Mouse (Mus musculus): Measurements from ENCODE around the gene Cmtm8. TPM values are rescaled to one million over a fixed set of nuclear protein-coding genes. Genes with fewer than 3 reads are reported as not detected.

The Cmtm8 gene
- polyA plus RNA-seq, 1 experiment from 2014 or later: 6.1 TPM

DNA sequence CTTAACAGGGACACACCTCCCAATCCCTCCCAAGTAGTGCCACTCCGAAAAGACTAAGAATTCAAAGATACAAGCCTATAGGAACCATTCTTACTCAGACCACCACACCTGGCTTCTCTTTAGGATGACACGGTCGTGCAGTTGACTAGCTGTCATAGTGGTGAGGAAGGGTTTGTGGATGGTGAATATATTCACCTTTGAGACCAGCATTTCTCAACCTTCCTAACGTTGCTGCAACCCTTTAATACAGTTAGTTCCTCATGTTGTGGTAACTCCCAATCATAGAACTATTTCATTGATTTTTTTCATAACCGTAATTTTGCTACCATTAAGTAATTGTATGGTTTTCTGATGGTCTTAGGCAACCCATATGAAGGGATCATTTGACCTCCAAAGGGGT lies 56.8 kb downstream of the Cmtm8 start:
- Histone ChIP-seq H3K9me3 (ENCODE audit: control insufficient read depth, low read length) (no peaks in the 10 kb centered on the region), H3K36me3 (ENCODE audit: control insufficient read depth, insufficient read depth, low read length) (no peaks in the 10 kb centered on the region), H3K4me3 (replicated peaks; ENCODE audit: low read depth, low read length) (no peak overlapping the region), H3K9ac (replicated peaks; ENCODE audit: low read length) (no peak overlapping the region), H3K27ac (replicated peaks; ENCODE audit: low read depth, low read length) (no peak overlapping the region), H3K27me3 (ENCODE audit: control insufficient read depth, insufficient read depth, low read length) (no peaks in the 10 kb centered on the region; the same call in 1 of the 2 replicates), H3K4me1 (ENCODE audit: control insufficient read depth, insufficient read depth, low read length) (peaks cover 8% of the 10 kb centered on the region; the same call in 1 of the 2 replicates), H3K4me2 (ENCODE audit: low read length) (no peak overlapping the region)
- WGBS: 96% methylated on average over 5 of the region's 5 CpGs
- ATAC-seq (ENCODE audit: low FRiP score, low TSS enrichment): no peak
- no peak for DNase-seq

DNA sequence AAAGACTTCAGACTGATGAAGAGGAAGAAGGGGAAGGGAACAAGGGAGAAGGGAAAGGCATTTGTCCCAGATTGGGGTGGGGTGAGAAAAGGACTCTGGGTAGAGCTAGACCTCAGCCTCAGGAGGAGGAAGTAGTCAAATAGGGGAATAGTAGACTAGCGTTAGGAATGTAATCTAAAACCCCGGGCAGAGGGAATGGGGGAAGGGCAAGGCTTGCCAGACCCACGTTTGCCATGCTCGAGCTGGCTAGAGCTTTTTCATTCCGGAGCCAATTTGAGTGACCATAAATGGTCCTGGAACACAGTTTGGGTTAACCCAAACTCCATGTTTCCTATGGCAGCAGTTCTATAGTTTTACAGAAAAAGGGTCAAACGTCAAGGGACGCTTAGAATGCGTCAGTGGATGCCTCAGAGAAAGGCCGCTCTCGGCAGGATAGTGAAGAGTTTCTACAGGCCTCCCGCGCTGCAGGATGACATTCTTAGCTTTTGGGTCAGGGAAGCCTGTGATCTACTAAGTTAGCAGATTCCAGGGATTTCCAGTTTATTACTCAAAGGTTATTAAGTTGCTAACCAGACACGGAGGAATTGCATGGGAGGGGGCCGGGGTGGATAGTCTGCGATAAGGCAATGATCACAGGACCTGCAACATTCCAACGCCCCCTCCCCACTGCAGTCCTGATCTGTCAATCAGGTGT lies 58.4 kb downstream of the Cmtm8 start:
- H3K4me3 ChIP-seq (replicated peaks; ENCODE audit: low read depth, low read length): no peak overlapping the region
- no peaks in the 10 kb centered on the region for H3K36me3 ChIP-seq (ENCODE audit: control insufficient read depth, insufficient read depth, low read length)
- H3K4me2 ChIP-seq (ENCODE audit: low read length): no peak overlapping the region
- H3K9me3 ChIP-seq (ENCODE audit: control insufficient read depth, low read length): no peaks in the 10 kb centered on the region
- no peak overlapping the region for H3K9ac ChIP-seq (replicated peaks; ENCODE audit: low read length)
- peaks cover 4% of the 10 kb centered on the region; the same call in 1 of the 2 replicates for H3K27me3 ChIP-seq (ENCODE audit: control insufficient read depth, insufficient read depth, low read length)
- DNase-seq: peak; percentile 37
- peaks cover 13% of the 10 kb centered on the region for H3K4me1 ChIP-seq (ENCODE audit: control insufficient read depth, insufficient read depth, low read length)
- no peak overlapping the region for H3K27ac ChIP-seq (replicated peaks; ENCODE audit: low read depth, low read length)
- no peak for ATAC-seq (ENCODE audit: low FRiP score, low TSS enrichment)
- WGBS: 11% methylated on average over 16 of the region's 16 CpGs

DNA sequence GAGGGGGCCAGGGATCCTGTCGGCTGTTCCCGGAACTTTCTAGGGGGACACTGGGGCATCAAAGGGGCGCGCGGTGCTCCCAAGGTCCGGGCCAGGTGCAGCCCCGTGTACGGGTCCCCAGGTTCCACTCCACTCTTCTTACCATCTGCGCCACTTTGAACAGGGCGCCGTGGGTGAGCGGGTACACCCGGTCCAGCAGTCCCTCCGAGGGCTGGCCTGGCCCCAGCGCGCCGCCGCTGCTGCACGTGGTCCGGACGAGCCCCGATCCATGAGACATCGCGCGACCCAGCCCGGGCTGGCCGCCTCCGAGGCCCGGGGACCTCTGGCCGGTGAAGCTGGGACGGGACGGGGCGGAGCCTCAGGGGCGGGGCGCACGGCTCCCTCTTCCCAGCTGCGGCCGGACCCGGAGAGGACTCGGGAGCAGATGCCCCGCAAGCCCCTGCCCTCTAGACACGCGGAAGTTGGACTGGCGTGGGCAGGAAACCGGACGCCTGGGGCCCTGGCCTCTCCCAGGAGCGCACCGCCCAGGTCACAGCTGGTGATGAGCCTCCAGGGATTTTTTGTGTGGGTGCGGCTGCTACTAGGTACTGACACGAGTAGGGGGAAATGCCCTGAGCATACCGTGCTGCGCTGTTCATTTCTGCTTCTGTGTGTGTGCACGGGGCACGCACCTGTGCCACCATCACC lies 62.3 kb downstream of the Cmtm8 start, which contains the start of gene Cmtm7:
Cmtm7 (minus strand) TSS at position 331 of the 687 bp plus-strand sequence.
- peak; percentile 84 for ATAC-seq (ENCODE audit: low FRiP score, low TSS enrichment)
- H3K27me3 ChIP-seq (ENCODE audit: control insufficient read depth, insufficient read depth, low read length): peaks cover 4% of the 10 kb centered on the region; the same call in 1 of the 2 replicates
- peak within 1 kb of the TSS; percentile 44 for H3K4me3 ChIP-seq (replicated peaks; ENCODE audit: low read depth, low read length)
- H3K36me3 ChIP-seq (ENCODE audit: control insufficient read depth, insufficient read depth, low read length): no peaks in the 10 kb centered on the region
- peak within 1 kb of the TSS; percentile 95 for H3K4me2 ChIP-seq (ENCODE audit: low read length)
- under 1% methylated on average over 54 of the region's 54 CpGs for WGBS
- no peaks in the 10 kb centered on the region for H3K9me3 ChIP-seq (ENCODE audit: control insufficient read depth, low read length)
- H3K27ac ChIP-seq (replicated peaks; ENCODE audit: low read depth, low read length): 0 out of 2 replicates have a peak within 1 kb of the TSS, but pooled peaks have one; percentile 45
- peaks cover 18% of the 10 kb centered on the region for H3K4me1 ChIP-seq (ENCODE audit: control insufficient read depth, insufficient read depth, low read length)
- peak within 1 kb of the TSS; percentile 59 for H3K9ac ChIP-seq (replicated peaks; ENCODE audit: low read length)
- peak; percentile 65 for DNase-seq

DNA sequence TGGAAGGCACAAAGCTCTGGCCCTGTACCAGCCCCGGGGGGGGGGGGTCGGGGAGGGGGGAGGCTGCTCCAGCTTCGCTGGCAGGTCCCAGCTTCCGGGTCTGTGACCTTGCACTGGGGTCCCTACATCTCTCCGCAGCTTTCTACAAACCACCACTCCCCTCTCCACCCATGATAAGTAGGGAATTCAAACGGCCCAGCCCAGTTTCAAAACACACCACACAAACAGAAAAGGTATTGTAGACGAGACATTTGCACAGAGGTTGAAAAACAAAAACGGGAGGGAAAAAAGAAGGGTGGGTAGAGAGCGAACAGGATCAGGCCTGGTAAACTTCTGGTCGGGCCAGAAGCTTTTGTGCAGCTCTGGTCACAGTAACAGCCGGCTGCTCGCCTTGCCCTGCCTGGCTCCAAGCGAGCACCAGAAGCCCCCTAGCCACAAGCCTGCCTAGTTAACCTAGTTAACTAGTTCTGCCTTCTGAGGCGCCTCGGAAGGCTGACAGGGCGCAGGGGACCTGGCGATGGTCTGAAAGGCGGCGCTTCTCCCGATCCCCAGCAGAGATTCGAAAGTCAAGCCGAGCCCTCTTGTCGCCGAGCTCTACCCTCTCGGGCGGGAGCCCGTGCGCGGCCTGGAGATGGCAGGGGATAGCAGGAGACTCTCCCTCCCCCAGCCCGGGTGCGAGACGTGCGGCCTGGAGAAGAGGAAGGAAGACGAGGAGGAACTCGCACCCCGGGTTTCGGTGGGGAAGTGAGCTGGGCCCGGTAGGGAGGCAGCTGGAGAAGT lies 63.0 kb downstream of the Cmtm8 start:
- ATAC-seq (ENCODE audit: low FRiP score, low TSS enrichment) (0 out of 2 replicates have a peak, but pooled peaks have one; percentile 1), DNase-seq (peak; percentile 62)
- Histone ChIP-seq H3K9me3 (ENCODE audit: control insufficient read depth, low read length) (no peaks in the 10 kb centered on the region), H3K4me2 (ENCODE audit: low read length) (peak overlapping the region; percentile 95), H3K36me3 (ENCODE audit: control insufficient read depth, insufficient read depth, low read length) (no peaks in the 10 kb centered on the region), H3K9ac (replicated peaks; ENCODE audit: low read length) (peak overlapping the region; percentile 59), H3K4me1 (ENCODE audit: control insufficient read depth, insufficient read depth, low read length) (peaks cover 18% of the 10 kb centered on the region), H3K4me3 (replicated peaks; ENCODE audit: low read depth, low read length) (peak overlapping the region; percentile 44), H3K27me3 (ENCODE audit: control insufficient read depth, insufficient read depth, low read length) (peaks cover 4% of the 10 kb centered on the region; the same call in 1 of the 2 replicates), H3K27ac (replicated peaks; ENCODE audit: low read depth, low read length) (0 out of 2 replicates have a peak overlapping the region, but pooled peaks have one; percentile 45)
- 2% methylated on average over 35 of the region's 38 CpGs for WGBS

DNA sequence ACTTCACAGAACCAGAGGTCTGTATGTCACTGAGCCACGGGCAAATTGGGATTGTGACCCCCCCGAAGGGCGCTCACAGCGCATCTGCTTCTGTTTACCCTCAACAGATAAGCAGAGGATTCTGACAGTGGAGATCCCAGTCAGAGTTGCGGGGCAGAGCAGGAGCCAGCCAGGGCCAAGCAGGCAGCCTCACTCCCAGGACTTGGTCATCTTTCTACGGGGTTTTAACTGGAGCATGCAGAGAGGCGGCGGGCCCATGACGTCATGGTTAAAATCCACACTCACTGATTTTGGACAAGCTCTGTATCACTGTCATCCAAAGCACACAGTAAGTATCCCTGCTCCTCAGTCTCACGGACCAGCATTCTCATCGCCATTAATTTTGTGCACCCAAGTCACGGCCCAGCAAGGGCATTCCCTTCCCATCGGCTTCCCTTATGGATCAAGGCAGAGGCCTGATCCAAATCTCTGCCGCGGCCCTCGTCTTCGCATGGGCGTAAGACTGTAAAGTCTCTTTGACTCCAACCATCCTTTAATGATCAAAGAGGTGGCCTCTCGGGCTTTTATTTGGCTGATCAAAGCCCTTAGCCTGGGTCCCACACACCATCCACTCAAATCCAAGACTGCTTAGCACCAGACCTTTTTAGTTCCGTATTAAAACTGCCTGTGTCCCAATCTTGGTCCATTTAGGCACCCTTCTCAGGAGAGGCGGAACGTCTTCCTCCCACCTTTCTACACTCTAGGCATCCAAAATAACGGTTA lies 63.8 kb downstream of the Cmtm8 start:
- WGBS: 29% methylated on average over 23 of the region's 23 CpGs
- H3K4me3 ChIP-seq (replicated peaks; ENCODE audit: low read depth, low read length): no peak overlapping the region

DNA sequence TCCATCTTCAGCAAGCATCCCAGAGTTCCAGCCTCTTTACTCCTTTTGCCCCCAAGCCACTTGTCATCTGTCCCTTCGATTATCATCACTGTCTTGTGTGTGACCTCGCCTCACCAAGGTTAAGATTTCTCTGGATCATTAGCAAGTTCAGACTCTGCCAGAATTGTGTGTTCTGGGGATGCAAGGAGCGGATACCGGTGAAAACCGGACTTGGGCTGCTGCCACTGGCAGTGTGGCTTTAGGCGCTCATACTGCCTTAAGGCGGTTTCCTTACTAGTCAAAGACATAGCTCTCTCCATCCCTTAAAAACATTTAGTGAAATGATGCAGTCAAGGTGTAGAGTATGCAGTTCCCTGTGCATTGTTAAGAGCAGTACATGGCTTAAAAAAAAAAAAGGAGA lies 65.1 kb downstream of the Cmtm8 start:
- Histone ChIP-seq H3K9me3 (ENCODE audit: control insufficient read depth, low read length) (no peaks in the 10 kb centered on the region), H3K27me3 (ENCODE audit: control insufficient read depth, insufficient read depth, low read length) (peaks cover 4% of the 10 kb centered on the region; the same call in 1 of the 2 replicates), H3K9ac (replicated peaks; ENCODE audit: low read length) (no peak overlapping the region), H3K4me2 (ENCODE audit: low read length) (no peak overlapping the region), H3K36me3 (ENCODE audit: control insufficient read depth, insufficient read depth, low read length) (no peaks in the 10 kb centered on the region), H3K4me3 (replicated peaks; ENCODE audit: low read depth, low read length) (no peak overlapping the region), H3K27ac (replicated peaks; ENCODE audit: low read depth, low read length) (no peak overlapping the region), H3K4me1 (ENCODE audit: control insufficient read depth, insufficient read depth, low read length) (peaks cover 10% of the 10 kb centered on the region)
- WGBS: 84% methylated on average over 7 of the region's 7 CpGs
- no peak for DNase-seq
- no peak for ATAC-seq (ENCODE audit: low FRiP score, low TSS enrichment)

More for the DNA sequence above, 63.8 kb downstream of the Cmtm8 start:
- no peak overlapping the region for H3K27ac ChIP-seq (replicated peaks; ENCODE audit: low read depth, low read length)
- ATAC-seq (ENCODE audit: low FRiP score, low TSS enrichment): no peak
- peak overlapping the region; percentile 95 for H3K4me2 ChIP-seq (ENCODE audit: low read length)
- H3K9ac ChIP-seq (replicated peaks; ENCODE audit: low read length): no peak overlapping the region; the same call in 1 of the 2 replicates
- DNase-seq: peak; percentile 45
- H3K9me3 ChIP-seq (ENCODE audit: control insufficient read depth, low read length): no peaks in the 10 kb centered on the region
- peaks cover 4% of the 10 kb centered on the region; the same call in 1 of the 2 replicates for H3K27me3 ChIP-seq (ENCODE audit: control insufficient read depth, insufficient read depth, low read length)
- H3K36me3 ChIP-seq (ENCODE audit: control insufficient read depth, insufficient read depth, low read length): no peaks in the 10 kb centered on the region
- peaks cover 11% of the 10 kb centered on the region for H3K4me1 ChIP-seq (ENCODE audit: control insufficient read depth, insufficient read depth, low read length)

DNA sequence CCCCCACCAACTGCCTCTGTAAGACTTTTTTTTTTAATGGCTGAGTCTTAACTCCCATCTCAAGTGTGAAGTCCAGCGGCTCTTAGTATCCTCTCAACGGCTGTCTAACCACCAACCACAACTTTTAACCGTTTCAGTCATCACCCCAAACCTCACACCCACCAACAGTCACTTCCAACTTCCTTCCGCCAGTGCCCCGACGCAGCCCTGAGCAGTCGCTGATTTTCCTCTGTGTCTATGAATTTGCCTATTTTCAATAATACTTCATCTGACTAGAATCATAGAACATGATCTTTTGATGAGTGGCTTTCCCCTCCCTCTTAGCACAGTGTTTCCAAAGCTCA lies 65.9 kb downstream of the Cmtm8 start:
- no peak for DNase-seq

More for the DNA sequence above, 65.9 kb downstream of the Cmtm8 start:
- Histone ChIP-seq H3K4me2 (ENCODE audit: low read length) (no peak overlapping the region), H3K27ac (replicated peaks; ENCODE audit: low read depth, low read length) (no peak overlapping the region), H3K27me3 (ENCODE audit: control insufficient read depth, insufficient read depth, low read length) (peaks cover 4% of the 10 kb centered on the region; the same call in 1 of the 2 replicates), H3K9me3 (ENCODE audit: control insufficient read depth, low read length) (no peaks in the 10 kb centered on the region), H3K4me3 (replicated peaks; ENCODE audit: low read depth, low read length) (no peak overlapping the region), H3K4me1 (ENCODE audit: control insufficient read depth, insufficient read depth, low read length) (peaks cover 10% of the 10 kb centered on the region), H3K9ac (replicated peaks; ENCODE audit: low read length) (no peak overlapping the region), H3K36me3 (ENCODE audit: control insufficient read depth, insufficient read depth, low read length) (no peaks in the 10 kb centered on the region)
- no peak for ATAC-seq (ENCODE audit: low FRiP score, low TSS enrichment)
- whole genome bisulfite sequencing: 93% methylated on average over 7 of the region's 7 CpGs
